Mouse (Mus musculus): ENCODE results near the gene Rasal1.

Gene Rasal1

GRCm38 (mm10) chr5:120621846-120622197, 26.8 kb upstream of the Rasal1 start:
- no peak for DNase-seq (ENCODE audit: low spot score in 2 of 2)

DNA sequence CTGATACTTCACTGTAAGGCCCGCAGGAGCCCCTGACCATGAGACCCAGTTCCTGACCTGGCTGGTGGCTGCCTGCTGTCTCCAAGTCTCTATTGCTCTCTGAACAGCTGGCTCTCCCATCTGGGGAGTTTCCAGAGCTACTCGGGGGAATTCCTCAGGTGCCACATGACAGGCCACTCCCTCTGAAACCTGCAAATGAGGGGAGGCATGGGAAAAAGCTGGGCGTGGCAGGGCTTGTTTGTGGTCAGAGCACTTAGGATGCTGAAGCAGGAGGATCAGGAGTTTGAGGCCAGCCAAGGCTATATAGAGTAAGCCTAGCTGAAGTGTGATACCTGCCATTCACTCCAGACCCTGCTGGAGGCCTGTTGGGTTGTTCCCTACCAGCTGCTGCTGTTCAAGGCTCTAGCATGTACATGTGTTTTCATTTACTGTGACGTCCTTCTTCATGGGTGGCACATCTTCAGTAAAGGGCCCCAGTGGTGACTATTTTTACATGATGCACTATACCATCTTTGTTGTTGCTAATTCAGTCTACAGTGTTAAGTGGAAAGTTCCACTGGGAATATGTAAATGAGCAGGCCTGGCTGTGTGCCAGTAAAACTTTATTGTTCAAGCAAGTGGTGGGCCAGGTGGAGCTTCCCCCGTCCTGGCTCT, 26.3 kb upstream of the Rasal1 start:
- DNase-seq (ENCODE audit: low spot score in 2 of 2) = no peak

DNA sequence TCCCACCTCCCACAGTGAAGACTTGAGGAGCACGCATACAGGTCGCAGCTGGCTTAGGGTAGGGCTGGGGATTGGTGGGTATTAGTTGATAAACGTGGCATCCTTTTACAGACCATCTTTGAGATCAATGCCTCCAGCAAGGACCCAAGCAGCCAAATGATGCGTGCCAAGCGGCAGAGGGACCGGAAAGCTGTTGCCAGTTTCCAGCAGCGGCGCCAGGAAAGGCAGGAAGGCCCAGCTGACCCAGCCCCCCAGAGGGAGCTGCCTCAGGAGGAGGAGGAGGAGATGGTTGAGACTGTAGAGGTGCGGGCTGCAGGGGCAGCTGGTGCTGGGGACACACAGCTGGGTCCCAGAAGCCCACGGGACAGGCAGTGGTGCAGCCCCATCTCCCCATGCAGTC, 24.2 kb upstream of the Rasal1 start:
- no peak for DNase-seq (ENCODE audit: low spot score in 2 of 2)

GRCm38 (mm10) chr5:120626399-120626798, 22.2 kb upstream of the Rasal1 start:
- no peak for DNase-seq (ENCODE audit: low spot score in 2 of 2)

GRCm38 (mm10) chr5:120627515-120628300, 20.9 kb upstream of the Rasal1 start:
- DNase-seq (ENCODE audit: low spot score in 2 of 2) = no peak

GRCm38 (mm10) chr5:120628624-120629023, 20.0 kb upstream of the Rasal1 start:
- DNase-seq (ENCODE audit: low spot score in 2 of 2) = no peak

DNA sequence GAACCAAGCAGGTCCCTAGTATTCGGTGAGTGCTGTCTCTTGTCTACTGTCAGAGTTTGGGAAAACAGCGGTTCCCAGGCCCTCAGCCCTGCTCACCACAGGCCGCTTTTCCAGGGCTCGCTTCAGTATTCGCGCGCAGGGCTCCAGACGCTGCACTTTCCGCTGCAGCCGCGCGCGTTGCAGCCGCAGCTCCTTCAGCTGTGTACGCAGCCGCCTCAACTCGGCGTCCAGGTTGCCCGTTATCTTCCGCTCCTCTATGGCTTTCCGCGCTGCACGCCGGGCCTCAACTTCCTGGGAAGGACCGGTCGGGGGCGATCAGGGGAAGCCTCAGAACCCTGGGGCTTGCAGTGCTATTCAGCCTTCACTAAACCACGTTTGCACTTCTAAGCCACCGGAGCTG, 17.5 kb upstream of the Rasal1 start:
- DNase-seq (ENCODE audit: low spot score in 2 of 2) = no peak

GRCm38 (mm10) chr5:120631892-120632291, 16.7 kb upstream of the Rasal1 start:
- no peak for DNase-seq (ENCODE audit: low spot score in 2 of 2)

DNA sequence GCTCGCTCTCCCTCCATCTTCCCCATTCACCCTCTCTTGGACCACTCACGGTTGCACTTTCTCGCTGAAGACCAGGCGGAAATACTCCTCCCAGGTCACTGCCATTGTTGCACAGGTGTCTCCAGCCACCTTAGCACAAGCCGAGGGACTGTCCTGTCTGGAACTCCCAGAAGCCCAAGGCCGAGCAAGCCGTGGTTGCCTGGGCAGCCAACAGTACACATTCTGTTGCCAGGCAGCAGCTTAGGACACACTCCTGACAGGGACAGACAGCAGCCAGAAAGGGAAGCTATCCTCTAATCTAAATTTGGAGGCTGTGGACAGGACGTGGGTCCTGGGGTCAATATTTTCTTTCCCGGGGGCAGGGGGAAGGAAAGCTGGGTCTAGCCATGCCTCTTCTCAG, 14.5 kb upstream of the Rasal1 start, which contains the start of gene Cfap73:
TSS of gene Cfap73 (minus strand) at position 105 of the 400 bp plus-strand sequence.
- DNase-seq (ENCODE audit: low spot score in 2 of 2) = no peak

- DNase-seq (ENCODE audit: low spot score in 2 of 2) = no peak
These were observed 13.8 kb upstream of the Rasal1 start for GRCm38 (mm10) chr5:120634860-120635259.

- no peak for DNase-seq (ENCODE audit: low spot score in 2 of 2)
These were observed 13.0 kb upstream of the Rasal1 start for GRCm38 (mm10) chr5:120635633-120636032.

DNA sequence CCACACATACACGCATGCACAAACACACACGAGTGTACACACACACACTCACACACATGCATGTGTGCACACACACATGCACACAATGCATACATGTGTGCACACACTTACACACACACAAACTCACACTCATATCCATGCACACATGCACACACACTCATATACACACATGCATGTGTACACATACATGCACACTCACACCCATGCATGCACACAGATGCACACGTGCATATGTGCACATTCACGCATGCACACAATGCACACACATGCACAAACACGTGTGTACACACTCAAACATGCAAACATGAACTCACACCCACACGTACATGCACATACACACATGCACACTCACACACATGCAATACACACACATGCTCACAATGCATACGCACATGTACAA, 8.5 kb upstream of the Rasal1 start:
- DNase-seq (ENCODE audit: low spot score in 2 of 2) = no peak

DNA sequence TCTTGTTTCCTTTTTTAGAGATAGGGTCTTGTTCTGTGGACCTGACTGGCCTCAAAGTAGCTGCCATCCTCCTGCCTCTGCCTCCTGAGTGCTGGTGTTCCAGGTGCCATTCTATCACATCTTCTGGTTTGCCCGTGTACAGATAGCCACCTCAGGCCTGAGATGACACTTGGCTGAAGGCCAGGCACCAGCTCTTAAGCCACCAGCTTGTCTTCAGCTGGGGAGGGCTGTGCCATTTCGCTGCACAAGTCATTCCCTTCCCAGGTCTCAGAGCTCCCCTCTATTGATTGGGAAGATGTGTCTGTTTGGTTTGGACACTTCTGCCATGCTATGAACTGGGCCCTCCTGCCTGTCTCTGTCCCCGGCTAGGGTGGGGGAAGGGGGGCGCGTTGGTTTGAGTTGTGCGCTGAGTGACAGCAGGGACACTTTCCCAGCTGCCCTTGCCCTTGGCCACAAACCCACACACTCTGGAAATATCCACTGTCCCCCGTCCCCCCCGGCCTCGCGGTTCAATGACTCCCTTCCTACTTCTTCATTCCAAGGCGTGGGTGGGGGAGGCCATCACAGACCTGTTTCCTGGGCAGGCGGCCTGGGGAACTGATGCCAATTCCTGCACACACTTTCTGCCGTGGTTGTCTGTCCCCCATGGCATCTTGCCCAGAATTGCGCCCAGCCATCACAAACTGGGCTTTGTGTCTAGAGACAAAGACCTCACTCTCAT, 5.1 kb upstream of the Rasal1 start:
- no peak for DNase-seq (ENCODE audit: low spot score in 2 of 2)

DNA sequence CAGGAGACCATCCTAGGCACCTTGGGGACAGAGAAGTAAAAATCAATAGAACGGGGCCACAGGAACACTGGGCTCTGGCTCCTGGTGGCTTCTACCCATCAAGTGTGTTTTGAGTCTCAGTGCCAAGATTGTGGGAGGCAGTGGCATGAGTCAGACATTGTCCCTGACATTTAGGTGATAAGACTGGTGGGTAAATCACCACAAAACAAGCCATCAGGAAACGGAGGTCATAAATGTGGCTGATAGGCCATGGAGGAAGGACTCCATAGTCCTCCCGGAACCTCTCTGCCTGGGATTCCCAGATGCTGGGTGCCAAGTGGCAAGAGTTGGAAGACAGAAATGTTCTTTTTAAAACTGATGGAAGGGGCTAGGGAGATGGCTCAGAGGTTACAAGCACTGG, 4.4 kb upstream of the Rasal1 start:
- DNase-seq (ENCODE audit: low spot score in 2 of 2) = no peak

DNA sequence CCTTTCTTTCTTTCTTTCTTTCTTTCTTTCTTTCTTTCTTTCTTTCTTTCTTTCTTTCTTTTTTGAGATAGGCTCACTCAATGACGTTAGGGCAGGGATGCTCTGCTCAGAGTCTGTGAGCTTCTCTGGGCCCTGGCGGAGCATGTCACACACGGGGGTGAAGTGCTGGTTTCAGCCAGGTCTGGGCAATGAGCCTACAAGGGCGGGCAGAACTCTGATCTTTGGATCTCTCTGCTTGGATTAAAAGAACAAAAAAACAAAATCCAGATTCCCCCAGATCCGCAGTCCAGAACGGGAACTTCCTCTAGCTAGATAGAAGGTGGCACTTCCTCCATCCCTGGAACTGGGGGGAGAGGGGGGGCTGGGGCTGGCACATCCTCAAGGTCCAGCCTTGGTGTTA, 2.8 kb upstream of the Rasal1 start:
- DNase-seq (ENCODE audit: low spot score in 2 of 2) = no peak

DNA sequence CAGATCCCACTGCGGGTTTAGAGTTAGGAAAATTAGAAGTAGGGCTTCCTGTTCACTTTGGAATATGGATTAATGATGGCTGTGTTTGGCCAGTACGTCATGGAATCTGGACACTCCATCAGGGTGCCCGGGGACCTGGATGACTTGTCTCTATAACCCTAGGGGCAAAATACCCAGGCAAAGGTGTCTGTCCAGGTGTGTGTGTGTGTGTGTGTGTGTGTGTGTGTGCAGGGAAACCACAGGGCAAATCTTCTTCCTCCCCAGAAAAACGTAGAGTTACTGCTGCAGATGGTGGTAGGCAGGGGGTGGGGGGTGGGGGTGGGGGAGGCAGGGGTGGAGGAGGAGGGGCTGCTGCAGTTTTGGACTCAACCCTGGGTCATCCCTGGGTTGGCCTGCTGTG, 1.3 kb upstream of the Rasal1 start:
- no peak for DNase-seq (ENCODE audit: low spot score in 2 of 2)

- no peak for DNase-seq (ENCODE audit: low spot score in 2 of 2)
These were observed 659 bp upstream of the Rasal1 start for GRCm38 (mm10) chr5:120647814-120648491.

- peak in 1 of 2 experiments; percentile 21 for DNase-seq (ENCODE audit: low spot score in 2 of 2)
These were observed 842 bp downstream of the Rasal1 start for GRCm38 (mm10) chr5:120649374-120649933.

- DNase-seq (ENCODE audit: low spot score in 2 of 2) = no peak
These were observed 1.3 kb downstream of the Rasal1 start for GRCm38 (mm10) chr5:120649938-120650337.

DNA sequence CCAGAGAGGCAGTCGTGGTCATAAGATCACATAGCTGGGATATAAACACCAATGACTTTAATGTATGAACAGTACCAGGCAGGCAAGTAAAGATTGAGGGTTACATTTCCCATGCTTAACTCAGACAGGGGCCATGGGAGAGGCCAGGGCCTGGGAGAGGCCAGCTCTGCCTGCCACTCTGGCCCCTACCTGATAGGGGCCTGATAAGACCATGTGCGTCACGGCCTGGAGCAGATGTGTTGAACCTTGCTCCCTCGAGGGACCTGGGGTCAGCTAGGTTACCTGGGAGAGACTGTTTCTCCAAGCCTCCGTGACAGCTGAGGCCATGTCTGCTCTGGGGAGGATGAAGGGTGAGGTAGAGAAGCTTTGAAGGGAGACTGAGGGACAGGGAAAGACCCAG, 2.6 kb downstream of the Rasal1 start:
- DNase-seq (ENCODE audit: low spot score in 2 of 2) = no peak

DNA sequence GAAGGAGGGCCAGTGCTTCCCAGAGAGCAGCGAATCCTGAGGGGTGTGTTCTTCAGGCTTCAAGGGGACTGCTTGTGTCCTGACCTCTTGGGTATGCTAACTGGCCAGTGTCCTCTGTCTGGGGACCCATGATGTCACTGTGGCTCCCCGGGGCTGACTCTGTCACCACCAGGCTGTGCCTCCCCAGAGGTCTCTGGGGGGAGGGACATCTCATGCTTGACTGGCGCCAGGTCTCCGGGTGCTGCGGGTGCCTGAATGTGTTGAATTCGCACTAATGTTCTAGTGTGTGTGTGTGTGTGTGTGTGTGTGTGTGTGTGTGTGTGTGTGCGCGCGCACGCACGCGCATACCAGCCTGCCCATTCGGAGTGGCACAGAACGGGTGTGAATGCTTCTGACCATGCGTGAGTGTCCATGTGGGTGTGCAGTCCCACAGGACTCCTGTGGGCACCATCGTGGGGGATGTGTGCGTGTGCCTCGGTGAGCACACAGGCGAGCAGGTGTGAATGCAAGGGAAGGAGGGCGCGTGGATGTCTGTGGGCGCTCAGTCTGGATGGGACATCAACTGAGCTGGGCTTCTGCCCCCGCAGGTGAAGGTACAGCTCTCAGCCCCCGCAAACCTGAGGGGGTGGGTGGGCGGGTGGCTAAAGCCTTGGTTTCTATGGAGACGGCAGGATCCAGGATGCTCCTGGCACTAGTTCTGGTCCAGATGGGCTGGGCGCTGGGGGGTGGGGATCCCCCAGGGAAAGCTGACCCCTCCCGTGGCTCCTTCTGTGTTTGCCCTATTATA, 4.5 kb downstream of the Rasal1 start:
- DNase-seq (ENCODE audit: low spot score in 2 of 2) = no peak
